Mouse (Mus musculus): ENCODE data around the gene Dydc2.

- no peak for TF ChIP-seq CTCF (IDR thresholded peaks at IDR 0.05)
- TF ChIP-seq EP300 (IDR thresholded peaks at IDR 0.05) = no peak
Measured at GRCm38 (mm10) chr14:41066416-41066815, 2.6 kb downstream of the Dydc2 start.

Data from lung, postnatal 0 days (tissue).